Mouse (Mus musculus) forebrain, embryonic 10.5 days (tissue): ENCODE measurements around the gene Fxyd6. TPM values are rescaled to one million over a fixed set of nuclear protein-coding genes. Genes with fewer than 3 reads are reported as not detected.

Experiments
- DNase-seq: peaks from one replicate; pipeline ENCODE4 v3.0.0-alpha.2; 2017; ENCODE audit warnings: low spot score; ENCODE audit errors: extremely low spot score
- H3K27ac ChIP-seq: fragments of 300-500 bp; sonication (generic); 2 replicates; pipeline ENCODE4 v1.5.1; 2016; ENCODE audit warnings: mild to moderate bottlenecking
- H3K27me3 ChIP-seq: fragments of 300-500 bp; sonication (generic); 2 replicates; pipeline ENCODE4 v1.6.1; 2016; ENCODE audit warnings: mild to moderate bottlenecking; ENCODE audit not compliant: poor library complexity, severe bottlenecking
- H3K36me3 ChIP-seq: fragments of 300-500 bp; sonication (generic); replicated peaks from 2 replicates; pipeline ENCODE4 v1.6.1; 2016; ENCODE audit warnings: mild to moderate bottlenecking, moderate library complexity
- H3K4me1 ChIP-seq: fragments of 300-500 bp; sonication (generic); 2 replicates; pipeline ENCODE4 v1.6.1; 2016
- H3K4me3 ChIP-seq: fragments of 300-500 bp; sonication (generic); 2 replicates; pipeline ENCODE4 v1.5.1; 2016; ENCODE audit warnings: mild to moderate bottlenecking, moderate library complexity
- H3K9me3 ChIP-seq: fragments of 300-500 bp; sonication (generic); 2 replicates; pipeline ENCODE4 v1.6.1; 2016; ENCODE audit warnings: mild to moderate bottlenecking, moderate library complexity
- WGBS: fragments of 180-500 bp; shearing (Covaris S2); methylation state at CpG from one replicate; pipeline ENCODE4 v1.1.7; 2016; 5-methylcytosine and 5-hydroxymethylcytosine counted together
- polyA plus RNA-seq: library from polyadenylated mRNA; unstranded; fragments of >200 nt; fragmentation: Nextera tagmentation; extraction: Ambion mirVana; gene quantifications from 2 replicates; pipeline ENCODE4 v1.2.1, GENCODE M21; 2016

Gene Fxyd6
- polyA plus RNA-seq, 1 experiment from 2014 or later = 159 TPM

DNA sequence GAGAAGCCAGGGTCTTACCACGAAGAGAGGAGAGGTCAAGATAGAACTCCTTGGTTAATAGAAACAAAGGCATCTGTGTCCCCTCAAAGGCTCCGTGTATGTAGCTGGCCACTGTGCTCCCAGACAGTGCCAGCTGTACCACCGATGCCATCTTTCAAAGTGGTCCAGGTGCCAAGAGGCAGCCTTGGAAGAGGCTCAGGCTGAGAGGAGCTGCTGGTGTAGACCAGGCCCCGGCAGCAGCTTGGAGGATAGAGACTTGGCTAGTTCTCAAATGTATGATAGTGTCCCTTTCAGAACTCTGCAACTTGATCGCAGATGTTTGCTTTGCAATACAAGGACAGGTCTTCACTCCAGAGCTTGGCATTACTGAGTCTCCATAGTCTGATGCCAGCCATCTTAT is 12.4 kb downstream of the Fxyd6 start:
- no peaks in the 10 kb centered on the region for H3K9me3 ChIP-seq
- no peak overlapping the region for H3K27ac ChIP-seq
- H3K36me3 ChIP-seq = peaks cover 57% of the 10 kb centered on the region
- no peaks in the 10 kb centered on the region for H3K27me3 ChIP-seq
- 75% methylated on average over 5 of the region's 5 CpGs for WGBS
- no peak overlapping the region for H3K4me3 ChIP-seq
- no peak for DNase-seq
- peaks cover 12% of the 10 kb centered on the region for H3K4me1 ChIP-seq

DNA sequence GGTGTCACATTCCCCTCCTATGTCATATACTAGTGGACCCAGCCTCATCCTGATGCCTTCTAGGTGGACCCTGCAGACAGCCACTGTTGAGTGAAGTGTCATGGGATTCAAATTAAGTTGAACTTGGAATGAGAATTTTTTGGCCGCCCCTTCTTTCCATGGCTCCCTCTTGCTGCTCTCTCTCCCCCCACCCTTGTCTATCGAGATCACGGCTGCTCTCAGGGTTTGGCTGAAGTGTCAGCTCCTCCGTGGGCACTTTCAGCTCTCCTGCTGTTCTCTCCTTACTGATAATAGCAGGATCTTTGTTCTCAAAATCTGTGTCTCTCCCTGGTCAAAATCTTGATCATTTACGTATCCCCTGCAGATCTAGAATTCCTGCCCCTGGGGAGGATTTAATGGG is 12.8 kb downstream of the Fxyd6 start:
- no peak for DNase-seq
- H3K27ac ChIP-seq = no peak overlapping the region
- H3K4me3 ChIP-seq = no peak overlapping the region
- H3K4me1 ChIP-seq = peaks cover 12% of the 10 kb centered on the region
- H3K36me3 ChIP-seq = peaks cover 52% of the 10 kb centered on the region
- H3K27me3 ChIP-seq = no peaks in the 10 kb centered on the region
- 84% methylated on average over 5 of the region's 5 CpGs for WGBS
- no peaks in the 10 kb centered on the region for H3K9me3 ChIP-seq

DNA sequence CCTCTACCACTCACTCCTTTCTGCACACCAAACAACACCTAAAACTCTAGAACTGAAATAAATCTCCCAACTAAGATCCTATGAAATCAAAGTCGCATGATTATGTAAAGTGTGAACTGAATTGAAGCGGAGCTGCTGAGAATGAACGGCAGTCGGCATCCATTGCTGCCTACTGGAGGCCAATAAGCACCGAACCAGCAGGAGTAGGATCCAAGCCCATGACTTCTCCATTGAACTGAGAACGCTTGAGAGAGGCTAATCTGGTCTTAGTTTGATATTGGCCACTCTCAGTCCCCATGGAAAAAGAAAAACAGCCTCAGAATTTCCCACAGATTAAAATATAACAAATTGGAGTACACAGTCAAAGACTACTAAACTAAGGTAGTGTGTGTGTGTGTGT is 13.9 kb downstream of the Fxyd6 start:
- WGBS = 92% methylated on average over 6 of the region's 6 CpGs
- H3K9me3 ChIP-seq = no peaks in the 10 kb centered on the region
- H3K4me3 ChIP-seq = no peak overlapping the region
- peaks cover 45% of the 10 kb centered on the region for H3K36me3 ChIP-seq
- no peaks in the 10 kb centered on the region for H3K27me3 ChIP-seq
- H3K27ac ChIP-seq = no peak overlapping the region
- DNase-seq = no peak
- H3K4me1 ChIP-seq = peaks cover 12% of the 10 kb centered on the region

DNA sequence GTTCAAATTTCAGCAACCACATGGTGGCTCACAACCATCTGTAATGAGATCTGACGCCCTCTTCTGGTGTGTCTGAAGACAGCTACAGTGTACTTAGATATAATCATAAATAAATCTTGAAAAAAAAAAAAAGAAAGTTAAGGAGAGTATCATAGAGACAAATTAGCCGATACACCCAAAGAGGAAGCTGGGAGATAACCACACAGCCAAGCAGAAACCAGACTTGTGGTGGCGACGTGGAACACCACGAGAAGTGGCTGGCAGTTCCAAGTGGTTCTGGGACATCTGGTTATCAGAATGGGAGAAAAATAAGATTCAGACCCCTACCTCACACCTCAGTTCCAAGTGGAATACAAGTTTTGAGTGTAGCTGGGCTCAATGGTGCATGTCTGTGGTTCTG is 16.7 kb downstream of the Fxyd6 start:
- H3K27ac ChIP-seq = no peak overlapping the region
- no peaks in the 10 kb centered on the region for H3K4me1 ChIP-seq
- H3K36me3 ChIP-seq = peaks cover 30% of the 10 kb centered on the region
- DNase-seq = no peak
- WGBS = 89% methylated on average over 5 of the region's 5 CpGs
- H3K27me3 ChIP-seq = no peaks in the 10 kb centered on the region
- H3K4me3 ChIP-seq = no peak overlapping the region
- no peaks in the 10 kb centered on the region for H3K9me3 ChIP-seq

DNA sequence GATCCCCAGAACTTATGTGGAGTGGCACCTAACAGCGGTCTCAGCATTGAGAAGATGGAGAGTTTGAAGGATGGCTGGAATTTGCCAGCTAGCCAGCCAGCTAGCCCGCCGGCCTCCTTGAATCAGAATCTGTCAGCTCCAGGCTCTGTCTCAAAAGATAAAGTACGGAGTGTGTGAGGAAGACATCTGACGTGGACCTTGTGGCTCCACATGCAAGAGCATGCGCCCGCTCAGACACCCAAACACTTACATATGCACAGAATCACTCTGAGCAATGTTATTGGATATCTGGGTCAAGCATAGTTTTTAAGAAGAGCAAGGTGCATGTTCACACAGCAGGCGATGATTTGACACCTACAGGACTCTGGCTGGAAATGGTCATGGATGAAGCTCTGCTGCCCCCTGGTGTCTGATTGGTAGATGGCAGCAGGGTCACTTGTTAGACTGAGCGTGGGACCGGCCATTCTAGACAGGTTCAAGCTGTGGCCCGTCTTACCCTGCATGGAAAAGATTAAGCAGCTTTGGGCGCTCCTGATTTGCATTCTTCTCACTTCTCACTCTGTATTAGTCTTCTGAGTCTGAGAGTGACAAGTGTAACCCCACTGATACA is 18.5 kb downstream of the Fxyd6 start:
- Histone ChIP-seq H3K4me1 (no peaks in the 10 kb centered on the region), H3K27me3 (no peaks in the 10 kb centered on the region), H3K36me3 (peaks cover 37% of the 10 kb centered on the region), H3K4me3 (no peak overlapping the region), H3K27ac (no peak overlapping the region), H3K9me3 (no peaks in the 10 kb centered on the region)
- peak; percentile 80 for DNase-seq
- 54% methylated on average over 12 of the region's 12 CpGs for WGBS

DNA sequence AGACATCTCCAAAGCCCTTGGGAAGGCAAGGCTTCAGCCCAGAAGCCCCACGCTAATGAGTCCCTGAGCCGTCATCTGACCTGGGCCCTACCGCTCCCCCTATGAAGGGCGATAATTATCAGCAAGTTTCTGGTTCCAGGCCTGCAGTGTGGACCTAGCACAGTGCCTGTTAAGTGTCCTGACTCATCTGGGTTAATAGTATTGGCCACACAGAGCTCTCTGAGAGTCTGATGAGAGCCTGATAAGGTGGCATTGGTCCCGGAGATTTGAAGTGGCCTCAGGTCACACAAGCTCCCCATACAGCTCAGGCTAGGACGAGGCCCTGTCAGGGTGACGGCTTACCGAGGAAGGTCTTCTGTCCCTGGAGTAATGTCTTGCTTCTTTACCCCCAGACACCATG is 19.6 kb downstream of the Fxyd6 start:
- H3K9me3 ChIP-seq = no peaks in the 10 kb centered on the region
- no peak for DNase-seq
- peaks cover 39% of the 10 kb centered on the region for H3K36me3 ChIP-seq
- 93% methylated on average over 8 of the region's 8 CpGs for WGBS
- no peaks in the 10 kb centered on the region for H3K27me3 ChIP-seq
- no peak overlapping the region for H3K4me3 ChIP-seq
- no peak overlapping the region for H3K27ac ChIP-seq
- H3K4me1 ChIP-seq = no peaks in the 10 kb centered on the region

DNA sequence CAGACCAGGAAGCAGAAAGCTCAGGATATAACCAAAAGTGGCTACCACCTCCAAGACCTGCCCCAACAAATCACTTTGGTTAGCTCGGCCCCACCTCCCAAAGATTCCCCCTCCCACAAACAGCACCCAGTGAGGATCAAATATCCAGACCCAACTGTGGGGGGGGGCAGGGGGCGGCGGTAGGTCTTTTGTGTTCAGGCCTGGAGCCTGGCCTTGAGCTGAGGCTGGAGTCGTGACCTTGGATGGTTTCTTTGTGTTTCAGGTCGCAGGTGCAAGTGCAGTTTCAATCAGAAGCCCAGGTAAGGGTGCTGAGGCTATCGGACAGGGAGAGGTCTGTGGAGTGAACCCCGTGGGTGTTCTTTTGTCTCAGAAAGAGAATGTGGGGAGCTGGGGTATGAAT is 21.3 kb downstream of the Fxyd6 start:
- Histone ChIP-seq H3K27ac (no peak overlapping the region), H3K9me3 (no peaks in the 10 kb centered on the region), H3K4me1 (no peaks in the 10 kb centered on the region), H3K27me3 (no peaks in the 10 kb centered on the region), H3K36me3 (peaks cover 52% of the 10 kb centered on the region), H3K4me3 (no peak overlapping the region)
- no peak for DNase-seq
- WGBS = 78% methylated on average over 7 of the region's 7 CpGs

DNA sequence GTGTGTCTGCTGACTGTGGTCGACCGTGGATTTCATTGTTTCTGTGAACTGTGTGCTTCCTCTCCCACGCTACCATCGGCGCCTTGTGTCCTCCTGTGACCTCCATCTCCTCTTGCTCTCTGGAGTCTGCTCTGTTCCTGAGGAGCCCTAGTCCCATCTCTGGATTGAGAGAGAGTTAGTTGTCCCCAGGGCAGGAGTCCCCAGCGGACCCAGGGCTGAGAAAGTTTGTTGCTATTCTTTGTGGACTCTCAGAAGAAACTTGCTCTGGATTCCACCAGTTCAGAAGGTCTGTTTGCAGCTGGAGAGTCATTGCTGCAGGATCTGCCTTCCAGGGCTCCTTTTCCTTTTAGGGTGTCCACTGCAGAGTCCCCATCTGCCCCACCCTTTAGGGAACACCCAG is 25.2 kb downstream of the Fxyd6 start:
- Histone ChIP-seq H3K27me3 (no peaks in the 10 kb centered on the region), H3K4me3 (no peak overlapping the region), H3K36me3 (peaks cover 52% of the 10 kb centered on the region), H3K27ac (no peak overlapping the region), H3K4me1 (no peaks in the 10 kb centered on the region), H3K9me3 (no peaks in the 10 kb centered on the region)
- DNase-seq = no peak
- WGBS = 88% methylated on average over 6 of the region's 6 CpGs

DNA sequence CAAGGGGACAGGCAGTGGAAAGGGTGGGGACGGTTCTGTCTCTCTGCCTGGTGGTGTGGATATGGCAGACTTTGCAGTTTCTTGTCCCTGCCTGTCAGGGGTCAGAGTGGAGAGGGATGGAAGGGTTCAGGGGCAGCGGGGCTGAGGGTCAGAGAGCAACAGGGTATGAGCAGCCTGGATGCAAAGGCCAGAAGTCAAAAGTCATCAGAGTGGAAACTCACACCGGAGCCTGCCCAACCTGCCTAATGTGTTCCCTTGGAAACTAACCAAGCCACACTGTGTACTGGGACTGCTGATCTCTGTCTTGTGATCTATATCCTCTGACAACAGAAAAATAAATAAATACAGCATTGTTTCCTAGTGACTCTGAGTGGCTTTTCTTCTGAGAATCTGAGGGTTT is 25.8 kb downstream of the Fxyd6 start:
- Histone ChIP-seq H3K4me3 (no peak overlapping the region), H3K36me3 (peaks cover 48% of the 10 kb centered on the region), H3K9me3 (no peaks in the 10 kb centered on the region), H3K27ac (no peak overlapping the region), H3K4me1 (no peaks in the 10 kb centered on the region), H3K27me3 (no peaks in the 10 kb centered on the region)
- no peak for DNase-seq
- WGBS = 74% methylated on average over 3 of the region's 3 CpGs

DNA sequence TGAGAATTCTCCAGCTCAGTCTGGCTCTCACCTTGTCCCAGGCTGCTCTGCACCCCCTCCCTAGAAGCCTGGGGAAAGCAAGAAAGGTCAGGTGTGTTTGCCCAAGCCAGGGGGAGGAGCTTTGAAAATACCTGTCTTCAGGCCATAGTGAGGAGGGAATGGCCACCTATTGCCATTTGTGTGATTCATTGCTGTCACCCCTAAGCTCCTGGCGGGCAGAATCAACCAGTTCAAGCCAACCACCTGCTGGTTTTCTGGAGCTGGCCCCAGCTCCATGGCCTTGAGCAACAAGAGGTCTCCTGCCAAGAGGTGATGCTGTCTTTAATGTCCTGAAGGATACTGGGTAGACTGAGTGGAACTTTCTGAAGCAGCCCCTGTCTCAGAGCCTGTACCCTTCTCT is 28.4 kb downstream of the Fxyd6 start:
- peaks cover 15% of the 10 kb centered on the region; the same call in 1 of the 2 replicates for H3K27me3 ChIP-seq
- H3K9me3 ChIP-seq = no peaks in the 10 kb centered on the region
- no peak overlapping the region for H3K4me3 ChIP-seq
- peaks cover 25% of the 10 kb centered on the region for H3K36me3 ChIP-seq
- H3K4me1 ChIP-seq = peaks cover 11% of the 10 kb centered on the region
- no peak overlapping the region for H3K27ac ChIP-seq
- WGBS = 56% methylated on average over 1 of the region's 1 CpGs
- DNase-seq = no peak

DNA sequence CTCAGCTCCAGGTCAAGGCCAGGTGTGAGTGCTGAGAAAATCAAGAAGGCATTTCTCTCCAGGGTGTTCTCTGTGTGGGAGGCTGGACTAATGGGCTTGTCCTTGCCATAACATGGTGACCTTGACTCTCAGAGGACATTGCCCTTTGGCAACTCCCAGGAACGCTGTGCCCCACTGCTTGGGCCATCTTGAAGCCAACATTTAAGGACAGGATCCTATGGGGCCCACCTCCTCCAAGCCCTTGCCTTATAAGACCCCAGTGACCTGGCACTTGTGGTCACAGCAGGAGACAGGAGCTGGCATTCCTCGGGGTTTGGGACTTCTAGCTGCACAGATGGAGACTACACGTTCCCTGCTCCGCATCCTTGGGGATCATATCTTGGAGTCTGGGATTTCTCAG is 29.4 kb downstream of the Fxyd6 start, which contains the start of gene Fxyd2:
Fxyd2 (plus strand) TSS at position 236 of the 400 bp plus-strand sequence.
- WGBS = 79% methylated on average over 4 of the region's 4 CpGs
- H3K9me3 ChIP-seq = no peaks in the 10 kb centered on the region

DNA sequence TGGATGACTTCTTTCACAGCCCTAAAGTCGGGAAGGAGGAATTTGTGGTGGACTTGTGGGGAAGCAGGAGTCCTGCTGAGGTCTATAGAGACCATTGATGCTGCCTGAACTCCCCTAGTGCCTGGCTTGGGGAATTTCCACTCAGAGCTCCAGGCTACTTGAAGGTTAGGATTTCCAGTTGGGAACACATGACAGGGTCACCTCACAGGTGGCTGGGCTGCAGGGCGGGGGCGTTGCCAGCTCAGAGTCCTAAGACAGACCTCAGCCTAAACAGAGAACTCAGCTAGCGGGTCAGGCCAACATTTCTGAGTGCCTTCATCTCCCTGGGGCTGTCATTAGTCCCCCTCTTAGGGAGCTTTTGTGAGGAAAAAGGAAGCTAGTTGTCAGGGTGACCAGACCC is 31.9 kb downstream of the Fxyd6 start:
- DNase-seq = no peak
- H3K36me3 ChIP-seq = no peaks in the 10 kb centered on the region
- no peaks in the 10 kb centered on the region for H3K9me3 ChIP-seq
- WGBS = 52% methylated on average over 4 of the region's 4 CpGs
- H3K27me3 ChIP-seq = peaks cover 18% of the 10 kb centered on the region; the same call in 1 of the 2 replicates
- no peak overlapping the region for H3K27ac ChIP-seq
- no peak overlapping the region for H3K4me3 ChIP-seq
- peaks cover 11% of the 10 kb centered on the region for H3K4me1 ChIP-seq

More for the DNA sequence above, 29.4 kb downstream of the Fxyd6 start, which contains the start of gene Fxyd2:
- H3K4me1 ChIP-seq = peaks cover 11% of the 10 kb centered on the region
- no peak for DNase-seq
- H3K36me3 ChIP-seq = peaks cover 14% of the 10 kb centered on the region
- H3K27me3 ChIP-seq = peaks cover 17% of the 10 kb centered on the region; the same call in 1 of the 2 replicates
- H3K27ac ChIP-seq = no peak within 1 kb of the TSS
- H3K4me3 ChIP-seq = no peak within 1 kb of the TSS

DNA sequence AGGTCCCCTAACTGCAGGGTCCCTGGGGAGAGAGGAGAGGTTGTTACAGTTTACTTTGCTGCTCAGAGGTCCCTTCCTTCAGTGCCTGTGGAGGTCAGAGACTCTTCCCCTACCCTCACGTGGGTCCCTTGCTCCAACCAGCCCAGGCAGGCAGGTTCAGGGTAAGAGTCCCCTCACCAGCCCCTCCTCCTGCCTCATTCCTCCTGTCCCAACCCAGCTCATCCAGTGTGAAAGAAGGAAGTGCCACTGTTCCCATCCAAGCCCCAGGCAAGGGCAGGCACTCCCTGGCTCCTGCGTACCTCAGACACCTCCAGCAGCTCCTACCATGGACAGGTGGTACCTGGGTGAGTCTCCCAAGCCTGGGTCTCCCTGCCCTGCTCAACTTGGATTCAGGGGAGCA is 33.0 kb downstream of the Fxyd6 start:
- Histone ChIP-seq H3K27me3 (peaks cover 22% of the 10 kb centered on the region), H3K9me3 (no peaks in the 10 kb centered on the region), H3K4me3 (no peak overlapping the region), H3K4me1 (peaks cover 15% of the 10 kb centered on the region), H3K27ac (no peak overlapping the region), H3K36me3 (no peaks in the 10 kb centered on the region)
- no peak for DNase-seq
- WGBS = 54% methylated on average over 2 of the region's 2 CpGs

DNA sequence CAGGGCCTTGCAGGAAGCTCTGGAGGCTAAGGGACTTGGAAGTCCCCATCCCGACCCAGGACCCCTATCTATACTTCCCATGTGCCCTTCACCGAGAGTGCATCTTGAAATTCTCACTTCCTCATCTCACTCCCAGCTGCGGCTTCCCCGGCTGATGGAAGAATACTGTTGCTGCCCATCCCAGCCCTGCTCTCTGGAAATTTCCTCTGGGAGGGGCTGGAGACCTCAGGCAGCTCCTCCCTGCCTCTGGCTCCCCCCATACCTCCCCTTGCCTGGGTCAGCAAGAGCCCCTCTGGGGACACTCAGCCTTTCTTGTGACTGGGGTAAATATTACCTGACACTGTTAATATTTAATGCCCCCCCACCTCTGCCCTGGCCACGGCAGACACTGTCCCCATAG is 35.7 kb downstream of the Fxyd6 start:
- H3K9me3 ChIP-seq = no peaks in the 10 kb centered on the region
- peaks cover 22% of the 10 kb centered on the region for H3K4me1 ChIP-seq
- no peak for DNase-seq
- 85% methylated on average over 5 of the region's 5 CpGs for WGBS
- H3K4me3 ChIP-seq = no peak overlapping the region
- H3K36me3 ChIP-seq = no peaks in the 10 kb centered on the region
- no peak overlapping the region for H3K27ac ChIP-seq
- peaks cover 30% of the 10 kb centered on the region for H3K27me3 ChIP-seq
